Mouse (Mus musculus) myocyte (in vitro differentiated cells): ENCODE data around the gene Tshz2. TPM values are rescaled to one million over a fixed set of nuclear protein-coding genes. Genes with fewer than 3 reads are reported as not detected.

Source experiments
- H3K27me3 ChIP-seq: one replicate; pipeline ENCODE4 v1.6.1; 2011; ENCODE audit not compliant: control insufficient read depth, insufficient read depth, insufficient read length
- H3K36me3 ChIP-seq: one replicate; pipeline ENCODE4 v1.6.1; 2011; ENCODE audit not compliant: control insufficient read depth, insufficient read depth
- H3K4me2 ChIP-seq: one replicate; pipeline ENCODE4 v1.6.1; 2011; ENCODE audit warnings: low read depth, control low read depth
- H3K4me3 ChIP-seq: one replicate; pipeline ENCODE4 v1.5.1; 2011; ENCODE audit warnings: mild to moderate bottlenecking, control low read depth, moderate library complexity
- H3K79me2 ChIP-seq: one replicate; pipeline ENCODE4 v1.6.1; 2011; ENCODE audit not compliant: control insufficient read depth, insufficient read depth
- H3ac ChIP-seq: one replicate; pipeline ENCODE4 v1.6.1; 2011; ENCODE audit not compliant: control insufficient read depth, insufficient read length
- CEBPB ChIP-seq: IDR thresholded peaks from 2 replicates; pipeline ENCODE4 v1.6.1; 2011; ENCODE audit warnings: mild to moderate bottlenecking, moderate library complexity; ENCODE audit not compliant: poor library complexity, insufficient read depth, severe bottlenecking
- E2F4 ChIP-seq: IDR thresholded peaks from one replicate; pipeline ENCODE4 v1.6.1; 2011; ENCODE audit warnings: mild to moderate bottlenecking, control low read depth, moderate library complexity; ENCODE audit not compliant: insufficient read depth
- MAX ChIP-seq: IDR thresholded peaks from one replicate; pipeline ENCODE4 v1.6.1; 2011; ENCODE audit warnings: low read depth, mild to moderate bottlenecking, control low read depth
- MYOD1 ChIP-seq, 3 experiments: IDR thresholded peaks; one replicate each; pipeline ENCODE4 v1.6.1; 2011; ENCODE audit warnings: control low read depth in 2 of 3, low read depth in 2 of 3, mild to moderate bottlenecking in 2 of 3, moderate library complexity in 1 of 3; ENCODE audit not compliant: insufficient read length in 2 of 3, control insufficient read depth in 1 of 3
- MYOG ChIP-seq, 3 experiments: IDR thresholded peaks; one replicate each; pipeline ENCODE4 v1.6.1; 2011; ENCODE audit warnings: control low read depth in 2 of 3, low read depth in 2 of 3, mild to moderate bottlenecking in 2 of 3; ENCODE audit not compliant: insufficient read length in 2 of 3, control insufficient read depth in 1 of 3, insufficient read depth in 1 of 3
- POLR2A ChIP-seq: IDR thresholded peaks from one replicate; pipeline ENCODE4 v1.6.1; 2011; ENCODE audit warnings: low read depth, mild to moderate bottlenecking, control low read depth, moderate library complexity; ENCODE audit not compliant: insufficient read length
- POLR2AphosphoS2 ChIP-seq: IDR thresholded peaks from one replicate; pipeline ENCODE4 v1.6.1; 2011; ENCODE audit warnings: low read depth, control low read depth; ENCODE audit not compliant: insufficient read length
- REST ChIP-seq: IDR thresholded peaks from one replicate; pipeline ENCODE4 v1.6.1; 2011; ENCODE audit warnings: mild to moderate bottlenecking, control low read depth, moderate library complexity; ENCODE audit not compliant: insufficient read depth, insufficient read length
- SRF ChIP-seq: IDR thresholded peaks from one replicate; pipeline ENCODE4 v1.6.1; 2011; ENCODE audit warnings: low read depth; ENCODE audit not compliant: control insufficient read depth, insufficient read length
- TCF12 ChIP-seq: IDR thresholded peaks from one replicate; pipeline ENCODE4 v1.6.1; 2011; ENCODE audit warnings: mild to moderate bottlenecking, control low read depth; ENCODE audit not compliant: poor library complexity, insufficient read depth, severe bottlenecking
- TCF3 ChIP-seq: IDR thresholded peaks from one replicate; pipeline ENCODE4 v1.6.1; 2011; ENCODE audit warnings: low read depth, control low read depth; ENCODE audit not compliant: insufficient read length
- USF1 ChIP-seq: IDR thresholded peaks from one replicate; pipeline ENCODE4 v1.6.1; 2011; ENCODE audit warnings: low read depth, mild to moderate bottlenecking, control low read depth, moderate library complexity
- polyA plus RNA-seq: library from polyadenylated mRNA; unstranded; fragments of >200 nt; fragmentation: generic; extraction: Trizol; gene quantifications from one replicate; pipeline ENCODE4 v1.2.1, GENCODE M21; 2012; ENCODE audit warnings: missing spikeins

Tshz2 gene
- polyA plus RNA-seq, 1 experiment = not detected

DNA sequence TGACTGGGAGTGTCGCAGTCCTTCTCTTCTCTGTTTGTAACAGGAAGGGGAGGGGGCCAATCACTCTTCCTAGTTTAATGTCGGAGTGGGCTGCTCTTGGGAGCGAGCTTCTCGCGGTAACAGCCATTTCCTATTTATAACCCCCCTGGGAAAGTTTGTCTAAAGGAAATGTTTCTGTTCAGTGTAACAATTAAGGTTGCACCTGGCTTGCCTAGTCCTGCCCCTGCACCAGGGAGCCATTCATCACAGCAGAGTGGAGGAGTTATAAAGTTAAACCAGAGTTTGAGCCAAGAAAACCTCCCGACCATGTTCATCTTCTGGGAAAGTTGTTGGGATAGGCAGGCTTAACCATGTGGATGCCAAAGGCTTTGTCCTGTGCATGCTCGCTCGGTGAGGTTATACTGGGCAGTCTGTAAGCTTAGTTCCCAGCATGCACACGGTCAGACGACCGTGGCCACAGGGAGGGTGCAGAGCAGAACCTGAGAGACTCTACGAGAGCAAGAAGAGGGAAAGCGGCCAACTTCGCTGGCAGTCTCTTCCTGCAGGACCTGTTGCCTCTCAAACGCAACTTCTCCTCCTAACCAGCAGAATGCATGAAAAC, 437.9 kb downstream of the Tshz2 start:
- Histone ChIP-seq H3K79me2 (no peaks in the 10 kb centered on the region), H3ac (no peak overlapping the region), H3K4me3 (no peak overlapping the region), H3K36me3 (no peaks in the 10 kb centered on the region), H3K27me3 (peaks cover 20% of the 10 kb centered on the region), H3K4me2 (no peak overlapping the region)
- TF ChIP-seq USF1 (no peak), MYOD1 (IDR thresholded peaks at IDR 0.05; ENCODE audit: control insufficient read depth in 1 of 3, insufficient read length in 2 of 3, low read depth in 2 of 3) (no peak), POLR2AphosphoS2 (no peak), TCF12 (no peak), TCF3 (no peak), MAX (no peak), REST (no peak), SRF (no peak), CEBPB (no peak)

- TF ChIP-seq SRF = no peak
- no peak for TF ChIP-seq TCF12
- TF ChIP-seq MAX = no peak
- no peak for TF ChIP-seq MYOD1 (IDR thresholded peaks at IDR 0.05; ENCODE audit: control insufficient read depth in 1 of 3, insufficient read length in 2 of 3, low read depth in 2 of 3)
- no peak for TF ChIP-seq E2F4
- TF ChIP-seq CEBPB = no peak
- TF ChIP-seq POLR2AphosphoS2 = no peak
- TF ChIP-seq REST = no peak
- no peak for TF ChIP-seq USF1
- TF ChIP-seq POLR2A = no peak
- no peak for TF ChIP-seq MYOG (IDR thresholded peaks at IDR 0.05; ENCODE audit: control insufficient read depth in 1 of 3, insufficient read depth in 1 of 3, insufficient read length in 2 of 3, low read depth in 2 of 3)
- no peak for TF ChIP-seq TCF3
- Histone ChIP-seq H3ac (no peak overlapping the region), H3K27me3 (peaks cover 10% of the 10 kb centered on the region), H3K4me2 (no peak overlapping the region), H3K79me2 (no peaks in the 10 kb centered on the region), H3K4me3 (no peak overlapping the region), H3K36me3 (no peaks in the 10 kb centered on the region)
These were observed 444.2 kb downstream of the Tshz2 start for GRCm38 (mm10) chr2:170076941-170077490.

DNA sequence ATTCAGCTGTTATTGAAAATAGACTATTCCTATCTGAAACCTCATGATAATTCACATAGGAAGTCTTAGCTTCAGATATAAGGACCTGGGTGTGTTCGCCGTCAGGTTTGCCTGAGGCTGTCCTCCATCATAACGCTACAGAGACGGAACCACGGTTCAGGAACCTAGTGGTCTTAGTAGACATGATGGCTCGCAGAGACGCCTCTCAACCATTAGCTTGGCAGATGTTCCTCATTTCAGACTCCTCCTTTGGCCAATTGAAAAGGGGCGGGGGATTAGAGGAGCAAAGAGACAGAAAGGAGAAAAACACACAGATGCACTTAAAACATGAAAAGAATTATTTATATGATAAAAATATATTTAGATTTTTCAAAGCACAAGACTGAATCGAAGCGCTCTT, 445.2 kb downstream of the Tshz2 start:
- TF ChIP-seq CEBPB (no peak), MAX (no peak), USF1 (no peak), MYOG (IDR thresholded peaks at IDR 0.05; ENCODE audit: control insufficient read depth in 1 of 3, insufficient read depth in 1 of 3, insufficient read length in 2 of 3, low read depth in 2 of 3) (no peak), TCF3 (no peak), POLR2A (no peak), SRF (no peak), E2F4 (no peak)
- no peak overlapping the region for H3ac ChIP-seq
- H3K79me2 ChIP-seq = no peaks in the 10 kb centered on the region
- no peak overlapping the region for H3K4me2 ChIP-seq
- no peak overlapping the region for H3K4me3 ChIP-seq
- no peaks in the 10 kb centered on the region for H3K36me3 ChIP-seq
- H3K27me3 ChIP-seq = peaks cover 5% of the 10 kb centered on the region

GRCm38 (mm10) chr2:170078442-170079017, 445.7 kb downstream of the Tshz2 start:
- Histone ChIP-seq H3K36me3 (no peaks in the 10 kb centered on the region), H3K4me3 (no peak overlapping the region), H3K27me3 (peaks cover 5% of the 10 kb centered on the region), H3K79me2 (no peaks in the 10 kb centered on the region), H3ac (no peak overlapping the region), H3K4me2 (no peak overlapping the region)
- TF ChIP-seq REST (no peak), MYOG (IDR thresholded peaks at IDR 0.05; ENCODE audit: control insufficient read depth in 1 of 3, insufficient read depth in 1 of 3, insufficient read length in 2 of 3, low read depth in 2 of 3) (no peak), TCF12 (no peak), SRF (no peak), MAX (no peak), TCF3 (no peak), POLR2A (no peak), USF1 (no peak), CEBPB (no peak), POLR2AphosphoS2 (no peak), E2F4 (no peak), MYOD1 (IDR thresholded peaks at IDR 0.05; ENCODE audit: control insufficient read depth in 1 of 3, insufficient read length in 2 of 3, low read depth in 2 of 3) (no peak)
